Mouse (Mus musculus) right cerebral cortex, postnatal 10 days (tissue): ENCODE measurements at regions not wholly inside any gene's neighbourhood (a gene's known extent, or its start where the extent isn't known, plus 50 kb on each side); places are given as distances from the start of the nearest gene placed in this dataset.

ENCODE experiments used
- DNase-seq, 2 experiments: peaks; one replicate each; pipeline ENCODE4 v3.0.0; 2021; ENCODE audit warnings: low spot score in 2 of 2

DNA sequence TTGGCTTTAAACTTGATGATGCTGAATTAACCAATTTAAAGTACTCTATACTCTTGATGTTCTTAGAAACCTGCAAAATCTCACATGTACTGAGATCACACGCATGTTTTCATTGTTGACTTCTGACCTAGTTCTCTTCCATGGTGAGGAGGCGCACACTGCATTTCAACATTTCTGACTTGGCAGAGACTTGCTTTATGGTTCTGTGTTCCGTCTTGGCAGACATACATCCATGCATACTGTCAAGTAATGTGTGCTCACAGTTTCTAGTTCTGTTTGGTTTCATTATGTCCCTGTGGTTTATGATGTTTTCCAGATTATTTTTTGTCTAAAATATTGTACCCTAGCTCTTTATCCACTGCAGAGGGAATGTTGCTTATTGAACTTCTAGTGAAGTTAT, 198.5 kb downstream of the Gm11077 start:
- no peak for DNase-seq

DNA sequence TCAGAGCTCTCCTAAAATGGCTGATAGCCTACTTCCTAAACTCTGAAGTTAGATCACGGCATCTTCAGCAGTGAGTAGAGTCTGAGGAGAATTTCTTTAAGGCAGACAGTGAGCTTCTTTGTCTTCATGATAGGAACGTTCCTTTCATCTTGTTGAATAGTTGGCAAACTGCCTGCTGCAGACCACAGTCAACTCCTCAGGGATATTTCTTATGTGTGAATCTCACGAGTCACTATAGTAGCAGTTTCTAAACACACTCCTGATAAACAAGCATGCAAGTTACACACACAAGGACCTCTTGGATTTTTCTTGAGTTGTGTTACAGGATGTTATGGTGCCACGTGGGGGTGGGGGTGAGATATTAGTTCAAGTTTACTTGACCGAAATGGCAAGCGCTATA, 205.2 kb downstream of the Gm11077 start:
- no peak for DNase-seq

GRCm38 (mm10) chr6:140938025-140938424, 208.9 kb downstream of the Gm11077 start:
- no peak for DNase-seq

DNA sequence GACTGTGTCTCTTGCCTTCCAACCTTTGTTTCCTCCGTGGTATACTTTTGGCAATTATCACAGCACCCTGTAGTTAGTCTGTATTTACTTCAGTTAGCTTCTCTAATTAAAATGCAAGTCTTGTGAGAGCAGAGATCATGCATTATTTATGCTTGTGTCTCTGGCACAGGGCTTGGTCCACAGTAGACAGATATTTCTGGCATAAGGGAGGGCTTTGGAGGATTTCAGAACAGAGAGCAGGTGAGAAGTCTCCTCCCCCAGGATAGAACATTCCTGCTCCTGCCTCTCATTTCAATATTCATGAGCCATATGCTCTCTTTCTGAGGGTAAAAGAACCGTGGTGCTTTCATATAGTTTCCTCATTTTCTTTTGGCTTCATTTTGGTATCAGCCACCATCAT, 217.6 kb downstream of the Gm11077 start:
- peak in 1 of 2 experiments; percentile 29 for DNase-seq

DNA sequence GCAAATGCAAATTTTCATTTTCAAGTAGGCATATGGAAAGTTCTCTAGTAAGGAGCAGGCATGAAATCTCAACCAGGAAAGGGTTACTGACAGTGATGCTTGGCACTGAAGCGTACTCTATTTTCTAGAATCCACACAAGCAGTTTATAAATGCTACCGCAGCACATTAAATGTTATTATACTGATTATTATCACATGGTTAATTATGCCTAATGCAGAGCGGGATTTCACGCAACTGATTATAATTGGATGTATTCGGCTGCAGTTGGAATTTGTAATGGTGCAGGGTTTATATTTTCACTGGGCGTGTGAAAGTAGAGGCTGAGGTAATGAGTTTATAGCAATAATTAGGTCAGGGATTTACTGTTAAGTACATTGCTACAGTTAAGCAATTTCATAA, 221.4 kb downstream of the Gm11077 start:
- DNase-seq, result no peak

GRCm38 (mm10) chr6:140953256-140953655, 224.2 kb downstream of the Gm11077 start:
- DNase-seq, result no peak

GRCm38 (mm10) chr6:140953721-140954120, 224.6 kb downstream of the Gm11077 start:
- DNase-seq, result no peak

GRCm38 (mm10) chr6:140955751-140956521, 226.9 kb downstream of the Gm11077 start:
- DNase-seq, result peak; percentile 33 to 38

DNA sequence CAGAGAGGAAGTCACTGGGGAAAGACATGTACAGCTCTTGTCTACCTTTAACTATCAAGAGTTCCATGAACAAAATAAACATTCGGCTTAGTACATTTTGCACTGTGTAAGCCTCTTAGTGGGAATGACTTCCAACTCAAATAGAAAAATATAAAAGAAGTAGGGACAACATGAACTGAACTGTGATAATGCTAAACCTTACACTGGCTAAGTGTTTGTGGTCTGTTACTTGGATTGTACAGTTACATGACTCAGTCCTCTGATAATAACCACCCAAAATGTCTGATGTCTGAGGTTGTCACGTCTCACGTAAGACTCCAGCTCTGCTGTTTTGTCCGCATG, 227.4 kb downstream of the Gm11077 start:
- no peak for DNase-seq

GRCm38 (mm10) chr6:140961987-140962386, 232.9 kb downstream of the Gm11077 start:
- DNase-seq, result no peak

DNA sequence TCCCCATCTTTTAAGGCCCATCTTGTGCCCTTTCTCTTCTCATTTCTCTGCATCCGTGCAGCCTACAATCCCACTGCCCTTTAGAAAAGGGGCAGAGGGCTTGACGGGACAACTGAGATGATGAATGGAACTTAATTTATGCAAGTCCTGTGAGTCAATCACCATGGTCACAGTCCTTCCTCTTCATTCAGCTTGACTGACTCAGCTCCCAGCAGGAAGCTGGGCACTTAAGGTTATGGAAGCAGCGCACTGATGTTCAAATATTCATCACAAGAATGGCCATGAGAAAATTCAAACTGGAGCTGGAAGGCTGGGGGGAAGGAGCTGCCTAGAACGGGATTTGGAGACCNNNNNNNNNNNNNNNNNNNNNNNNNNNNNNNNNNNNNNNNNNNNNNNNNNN, 233.5 kb downstream of the Gm11077 start:
- DNase-seq, result no peak

DNA sequence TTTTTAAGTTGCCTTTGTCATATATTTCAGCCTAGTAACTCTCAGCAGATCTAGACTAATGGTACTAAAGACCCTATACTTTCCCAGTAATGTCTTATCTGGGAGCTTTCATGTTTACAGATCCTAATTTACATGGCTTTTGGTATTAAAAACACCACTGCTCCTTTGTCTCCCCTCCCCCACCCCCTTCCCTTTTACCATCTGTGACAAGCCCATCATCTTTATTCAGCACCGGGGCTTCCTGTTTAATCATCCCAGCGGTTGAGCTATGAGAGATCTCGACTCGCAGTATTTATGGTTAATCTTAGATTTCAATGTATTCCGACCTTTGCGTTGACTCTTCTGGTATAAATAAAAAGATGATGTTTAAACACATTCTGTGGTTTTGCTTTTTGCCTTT, 244.6 kb downstream of the Gm11077 start:
- DNase-seq, result no peak

- no peak for DNase-seq
Measured at GRCm38 (mm10) chr6:140976989-140977388, 247.9 kb downstream of the Gm11077 start.

DNA sequence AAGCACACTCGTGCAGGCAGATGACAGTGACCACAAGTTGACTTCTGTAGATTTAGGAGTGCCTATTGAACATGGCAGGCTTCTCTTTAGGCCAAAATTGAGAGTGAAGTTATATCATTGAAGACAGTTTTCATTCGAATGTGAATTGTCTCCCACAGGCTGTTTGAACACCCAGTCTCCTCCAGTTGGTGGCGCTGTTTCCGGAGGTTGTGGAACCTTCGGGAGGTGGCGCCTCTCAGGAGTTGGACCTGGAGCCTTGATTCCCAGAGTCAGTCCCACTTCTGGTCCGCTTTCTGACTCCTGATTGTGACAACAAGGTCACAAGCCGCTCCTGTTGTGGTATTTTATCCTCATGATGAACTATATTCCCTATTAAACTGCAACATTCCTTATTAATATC, 254.5 kb downstream of the Gm11077 start:
- DNase-seq, result no peak

GRCm38 (mm10) chr6:140984249-140984648, 255.2 kb downstream of the Gm11077 start:
- DNase-seq, result no peak

DNA sequence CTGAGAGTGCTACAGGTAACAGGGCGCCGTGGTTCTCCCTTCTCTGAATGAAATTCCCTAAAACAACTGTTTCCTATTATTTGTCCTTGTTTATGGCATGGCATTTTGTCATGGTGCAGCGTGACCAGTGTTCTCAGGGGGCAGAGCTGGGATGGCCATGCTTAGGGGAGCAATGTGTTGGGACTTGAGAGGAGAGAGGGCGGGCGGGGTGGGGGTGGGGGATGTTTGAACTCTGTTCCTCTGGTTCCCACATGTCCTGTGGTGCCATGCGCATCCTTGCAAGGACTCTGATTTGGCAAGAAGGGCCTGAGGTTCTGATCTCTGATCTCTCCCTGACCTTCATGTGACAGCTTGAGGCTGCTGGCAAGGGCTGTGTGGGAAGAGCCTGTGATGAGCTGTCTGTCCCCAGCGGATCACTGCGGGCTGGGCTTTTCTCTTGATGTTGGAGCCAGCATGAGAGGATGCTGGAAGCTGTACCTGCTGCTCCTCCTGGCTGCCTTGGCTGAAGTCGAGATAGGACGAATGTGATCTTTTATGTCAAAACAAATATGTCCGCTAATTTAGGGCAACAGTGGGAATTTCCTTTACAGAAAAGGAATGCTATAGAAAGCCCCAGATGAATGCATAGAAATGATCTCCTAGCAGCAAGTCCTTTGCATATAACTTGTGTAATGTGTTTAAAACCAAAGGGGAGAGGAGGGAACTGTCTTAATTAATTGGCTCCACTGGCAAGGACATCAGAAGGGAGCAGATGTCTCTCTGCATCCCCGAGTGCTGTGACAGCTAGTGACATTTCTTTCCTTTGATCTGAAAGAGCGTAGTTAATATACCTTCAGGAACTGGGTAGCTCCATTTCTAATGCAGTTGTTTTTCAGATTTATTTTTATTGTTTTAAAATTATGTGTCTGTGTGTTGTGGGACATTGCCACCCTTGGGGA, 255.2 kb upstream of the Pde3a start:
- peak in 1 of 2 experiments; percentile 28 for DNase-seq

DNA sequence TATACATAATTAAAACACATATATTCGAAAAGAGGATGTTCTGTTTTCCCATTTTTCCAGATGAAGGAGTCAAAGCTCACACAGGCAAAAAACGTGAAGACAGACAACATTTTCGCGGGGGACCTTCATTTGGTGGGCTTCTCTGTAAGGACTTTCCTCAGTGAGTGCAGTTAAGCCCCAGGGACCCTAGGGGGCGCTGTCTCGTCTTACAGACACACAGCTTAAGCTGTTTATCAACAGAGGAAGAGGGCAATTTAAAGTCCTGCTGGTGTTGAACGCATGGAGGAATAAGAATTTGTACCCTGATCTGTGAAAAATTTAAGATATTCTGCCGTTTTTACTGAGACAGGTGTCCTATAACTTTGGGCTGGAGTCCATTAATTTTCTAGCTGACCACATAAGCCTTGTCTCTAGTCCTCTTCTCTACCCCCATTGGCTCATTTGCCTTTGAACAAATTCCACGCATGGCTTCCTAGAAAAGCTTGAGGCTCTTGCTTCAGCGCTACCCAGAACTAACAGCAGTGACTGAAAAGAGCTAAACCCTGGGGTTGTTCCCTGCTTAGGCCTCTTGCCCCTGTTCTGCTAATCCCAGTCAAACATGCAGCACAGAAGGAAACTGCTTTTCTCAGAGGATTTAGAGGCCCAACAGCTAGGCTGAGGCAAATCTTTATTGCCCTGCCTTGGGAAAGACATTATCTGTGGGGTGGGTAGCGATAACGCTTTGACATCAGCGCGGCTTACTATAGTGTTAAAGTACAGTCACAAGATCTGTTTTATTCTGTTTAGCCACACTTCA, 253.5 kb upstream of the Pde3a start:
- DNase-seq, result no peak

DNA sequence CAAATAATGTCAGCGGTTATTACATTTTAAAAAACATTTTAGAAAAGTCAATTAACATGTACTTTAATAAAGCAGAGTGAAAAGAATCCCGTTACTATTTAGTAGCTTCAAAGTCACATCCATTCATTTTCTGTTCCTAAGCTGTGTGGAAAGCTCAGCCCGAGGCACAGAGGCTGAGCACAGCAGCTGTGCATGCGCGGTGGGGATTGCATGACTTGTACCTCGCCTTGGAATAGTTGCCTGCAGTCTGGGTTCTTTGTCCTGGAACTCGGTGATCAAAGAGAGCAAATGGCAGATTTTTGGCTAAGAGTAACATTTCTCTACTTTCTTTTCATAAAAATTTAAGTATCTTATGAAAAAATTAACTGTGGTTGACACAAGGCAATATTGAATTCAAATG, 251.0 kb upstream of the Pde3a start:
- no peak for DNase-seq

GRCm38 (mm10) chr6:141000552-141000951, 248.5 kb upstream of the Pde3a start:
- DNase-seq, result no peak

DNA sequence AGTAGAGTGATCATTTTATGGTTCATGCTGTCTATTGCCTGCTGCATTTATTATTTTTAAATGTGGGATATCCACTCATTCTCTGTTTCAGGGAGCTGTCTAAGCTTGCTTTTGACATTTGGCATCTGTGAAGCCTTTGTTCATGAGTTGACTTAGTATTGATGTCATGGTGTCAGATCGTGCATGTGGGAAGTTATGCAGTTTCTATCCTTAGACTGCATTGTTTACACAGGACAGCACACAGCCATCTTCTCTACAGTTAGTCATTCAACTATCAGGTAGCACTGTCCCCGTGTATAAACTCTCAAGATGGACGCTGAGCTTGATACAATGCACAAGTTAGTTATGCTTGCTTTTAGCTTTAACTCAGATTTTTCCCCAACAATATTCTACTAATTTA, 247.8 kb upstream of the Pde3a start:
- no peak for DNase-seq

DNA sequence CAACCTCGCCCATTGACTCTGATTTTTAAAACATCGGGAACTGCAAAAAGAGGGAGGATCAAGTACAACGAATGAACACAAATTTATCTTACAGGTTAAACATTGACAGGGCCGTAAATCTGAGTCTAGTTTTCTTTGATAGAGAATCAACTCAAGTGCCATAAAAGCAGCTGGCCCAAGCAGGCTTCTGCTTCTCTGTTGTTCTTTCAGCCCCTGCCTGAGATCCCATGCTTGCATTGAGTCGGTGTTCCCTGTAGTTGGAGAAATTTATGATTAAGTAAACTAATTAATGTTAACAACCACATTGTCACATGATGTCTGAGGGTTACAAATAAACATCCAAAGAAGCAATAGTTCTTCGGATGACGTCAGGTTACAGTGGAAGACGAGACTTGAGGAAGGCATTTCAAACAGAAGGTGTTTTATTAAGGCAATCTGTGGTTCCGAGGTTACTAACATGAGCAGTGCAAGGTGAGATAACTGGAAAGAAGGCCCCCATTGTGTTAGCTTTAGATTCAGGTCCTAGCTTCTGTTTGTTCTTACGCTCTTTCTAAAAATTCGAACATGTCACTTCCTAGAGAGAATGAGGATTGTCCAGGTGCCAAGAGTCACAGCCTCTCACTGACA, 233.9 kb upstream of the Pde3a start:
- DNase-seq, result no peak

DNA sequence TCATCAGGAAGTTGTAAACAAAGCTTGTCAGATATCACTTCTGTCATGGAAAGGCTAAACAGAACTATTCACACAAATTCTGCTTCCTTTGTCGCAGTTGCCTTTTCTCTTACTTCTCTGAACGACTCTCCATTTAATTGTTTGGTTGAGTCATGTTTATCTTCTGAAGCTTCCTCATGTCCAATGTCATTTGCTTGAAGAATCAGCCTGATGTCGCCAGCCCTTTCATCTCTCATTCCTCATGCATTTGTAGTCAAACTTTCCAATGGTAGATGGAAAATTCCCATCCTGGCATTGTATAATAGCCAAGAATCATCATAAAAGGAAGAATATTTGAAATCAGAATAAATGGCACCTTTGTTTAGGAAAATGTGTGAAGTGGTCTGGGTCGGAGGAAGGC, 225.6 kb upstream of the Pde3a start:
- no peak for DNase-seq
